Mouse (Mus musculus) limb, embryonic 11.5 days (tissue): Measurements from ENCODE around the gene Col23a1. TPM values are rescaled to one million over a fixed set of nuclear protein-coding genes. Genes with fewer than 3 reads are reported as not detected.

Source experiments
- ATAC-seq: fragments of 200-750 bp; cut with Nextera tagmentation; 2 replicates; pipeline ENCODE4 v1.8.0; 2017; ENCODE audit warnings: low read depth; ENCODE audit not compliant: insufficient number of reproducible peaks, low FRiP score, low TSS enrichment
- DNase-seq: peaks from one replicate; pipeline ENCODE4 v3.0.0-alpha.2; 2015; ENCODE audit warnings: low spot score
- H3K27ac ChIP-seq: fragments of 300-500 bp; sonication (generic); replicated peaks from 2 replicates; pipeline ENCODE4 v1.5.1; 2014; ENCODE audit warnings: low read depth, mild to moderate bottlenecking, low read length
- H3K27me3 ChIP-seq: fragments of 300-500 bp; sonication (generic); 2 replicates; pipeline ENCODE4 v1.6.1; 2014; ENCODE audit warnings: mild to moderate bottlenecking, low read length, mixed read lengths; ENCODE audit not compliant: control insufficient read depth, insufficient read depth
- H3K36me3 ChIP-seq: fragments of 300-500 bp; sonication (generic); 2 replicates; pipeline ENCODE4 v1.6.1; 2014; ENCODE audit warnings: mild to moderate bottlenecking, low read length, moderate library complexity, mixed read lengths; ENCODE audit not compliant: control insufficient read depth, insufficient read depth
- H3K4me1 ChIP-seq: fragments of 300-500 bp; sonication (generic); 2 replicates; pipeline ENCODE4 v1.6.1; 2014; ENCODE audit warnings: low read length, mixed read lengths; ENCODE audit not compliant: control insufficient read depth, insufficient read depth
- H3K4me2 ChIP-seq: fragments of 300-500 bp; sonication (generic); 2 replicates; pipeline ENCODE4 v1.6.1; 2014; ENCODE audit warnings: low read depth, mild to moderate bottlenecking, moderate library complexity; ENCODE audit not compliant: severe bottlenecking
- H3K4me3 ChIP-seq: fragments of 300-500 bp; sonication (generic); 2 replicates; pipeline ENCODE4 v1.5.1; 2014; ENCODE audit warnings: low read depth, low read length
- H3K9ac ChIP-seq: fragments of 300-500 bp; sonication (generic); 2 replicates; pipeline ENCODE4 v1.6.1; 2014; ENCODE audit warnings: mild to moderate bottlenecking, low read length
- H3K9me3 ChIP-seq: fragments of 300-500 bp; sonication (generic); 2 replicates; pipeline ENCODE4 v1.6.1; 2016; ENCODE audit warnings: low read length; ENCODE audit not compliant: control insufficient read depth
- WGBS: fragments of 180-500 bp; shearing (Covaris S2); extraction: QIAGEN DNeasy Blood & Tissue Kit; methylation state at CpG from one replicate; pipeline ENCODE4 v1.1.7; 2014; 5-methylcytosine and 5-hydroxymethylcytosine counted together
- polyA plus RNA-seq: library from polyadenylated mRNA; unstranded; fragments of >200 nt; fragmentation: Nextera tagmentation; extraction: Ambion mirVana; gene quantifications from 2 replicates; pipeline ENCODE4 v1.2.1, GENCODE M21; 2014

Col23a1 gene
- polyA plus RNA-seq, 1 experiment from 2014 or later, result 21.1 TPM

DNA sequence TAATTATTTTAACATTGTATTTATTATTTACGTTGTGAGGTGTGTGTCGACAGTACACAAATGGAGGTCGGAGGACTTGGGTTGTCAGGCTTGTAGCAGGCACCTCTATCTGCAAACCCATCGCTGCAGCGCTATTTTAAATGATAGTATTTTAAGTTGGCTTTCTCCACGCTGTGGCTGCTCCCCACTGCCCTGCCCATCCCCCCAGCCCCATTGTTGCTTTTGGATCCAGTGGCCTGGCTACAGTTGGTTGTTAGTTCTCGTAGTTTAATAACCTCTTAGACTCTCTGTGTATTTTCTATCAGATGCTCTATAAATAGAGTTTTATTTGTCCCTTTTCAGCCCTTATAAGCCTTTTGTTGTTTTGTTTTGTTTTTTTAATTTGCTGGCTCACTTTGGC, 48.7 kb downstream of the Col23a1 start:
- Histone ChIP-seq H3K36me3 (no peaks in the 10 kb centered on the region), H3K9me3 (no peaks in the 10 kb centered on the region), H3K4me2 (no peak overlapping the region), H3K9ac (no peak overlapping the region), H3K27ac (no peak overlapping the region), H3K4me3 (no peak overlapping the region), H3K4me1 (peaks cover 8% of the 10 kb centered on the region; the same call in 1 of the 2 replicates), H3K27me3 (no peaks in the 10 kb centered on the region)
- ATAC-seq, result no peak
- DNase-seq, result no peak
- WGBS, result 77% methylated on average over 7 of the region's 7 CpGs

DNA sequence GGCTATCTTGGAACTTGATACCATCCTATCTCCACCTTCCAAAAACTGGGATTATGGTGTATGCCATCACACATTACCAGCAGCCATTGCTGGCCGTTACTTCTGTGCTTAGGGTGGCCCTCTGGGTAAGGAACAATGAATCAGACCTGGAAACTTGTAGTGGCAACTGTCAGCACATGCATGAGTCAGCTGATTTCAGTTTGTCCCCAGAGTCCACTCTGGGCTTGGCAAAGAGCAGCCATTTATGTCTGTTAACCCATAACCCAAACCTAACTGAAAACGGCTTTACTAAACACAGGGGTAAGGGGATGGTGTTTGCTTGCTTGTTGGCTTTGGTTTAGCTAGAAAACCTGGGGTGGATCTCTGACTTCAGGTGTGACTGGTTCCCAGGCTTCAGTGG, 51.4 kb downstream of the Col23a1 start:
- WGBS, result 48% methylated on average over 2 of the region's 2 CpGs
- Histone ChIP-seq H3K4me2 (no peak overlapping the region), H3K9me3 (no peaks in the 10 kb centered on the region)

DNA sequence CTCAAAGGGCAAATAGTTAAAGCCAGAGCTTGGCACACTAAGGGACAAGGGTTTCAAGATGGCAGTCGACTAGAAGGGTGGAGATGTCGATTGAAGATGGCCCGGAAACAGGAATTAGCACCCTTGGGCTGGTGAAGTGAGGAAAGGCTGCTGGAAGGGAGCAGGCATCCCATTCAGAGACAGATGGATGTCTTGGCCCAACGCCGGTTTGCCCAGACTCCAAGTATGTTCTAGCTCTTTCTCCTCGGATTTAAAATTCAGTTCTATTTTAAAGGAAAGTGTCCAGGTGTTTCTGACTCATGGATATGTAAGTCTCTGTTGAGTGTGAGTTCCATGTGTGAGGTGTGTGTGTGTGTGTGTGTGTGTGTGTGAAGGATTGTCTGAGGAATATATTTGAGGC, 53.1 kb downstream of the Col23a1 start:
- Histone ChIP-seq H3K4me1 (peaks cover 6% of the 10 kb centered on the region; the same call in 1 of the 2 replicates), H3K27me3 (no peaks in the 10 kb centered on the region)
- 96% methylated on average over 6 of the region's 6 CpGs for WGBS

More for the DNA sequence above, 51.4 kb downstream of the Col23a1 start:
- Histone ChIP-seq H3K4me1 (peaks cover 9% of the 10 kb centered on the region; the same call in 1 of the 2 replicates), H3K36me3 (no peaks in the 10 kb centered on the region), H3K4me3 (no peak overlapping the region), H3K9ac (no peak overlapping the region), H3K27me3 (no peaks in the 10 kb centered on the region), H3K27ac (no peak overlapping the region)
- no peak for DNase-seq
- ATAC-seq, result no peak

DNA sequence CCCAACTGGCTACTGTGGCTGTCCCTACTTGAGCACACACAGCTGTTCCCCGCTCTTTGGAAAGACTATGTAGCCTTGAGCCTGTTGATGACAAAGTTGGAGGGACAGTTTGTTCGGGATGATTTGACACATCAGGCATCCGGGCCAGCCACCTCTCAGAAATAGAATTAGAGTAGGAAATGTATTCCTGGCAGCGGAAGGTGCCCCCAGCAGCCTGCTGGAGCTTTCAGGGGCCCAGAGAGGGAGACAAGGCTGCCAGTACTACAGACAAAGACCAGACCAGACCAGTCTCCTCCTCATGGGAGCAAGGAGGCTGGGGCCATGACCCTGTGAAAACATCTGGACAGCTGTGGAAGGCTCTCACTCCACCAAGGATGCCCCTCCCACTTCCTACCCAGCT, 53.6 kb downstream of the Col23a1 start:
- H3K4me2 ChIP-seq, result no peak overlapping the region
- ATAC-seq (no peak), DNase-seq (no peak)
- no peak overlapping the region for H3K27ac ChIP-seq
- no peak overlapping the region for H3K4me3 ChIP-seq
- peaks cover 6% of the 10 kb centered on the region; the same call in 1 of the 2 replicates for H3K4me1 ChIP-seq
- WGBS, result 94% methylated on average over 4 of the region's 4 CpGs
- H3K27me3 ChIP-seq, result no peaks in the 10 kb centered on the region
- no peak overlapping the region for H3K9ac ChIP-seq
- no peaks in the 10 kb centered on the region for H3K9me3 ChIP-seq
- no peaks in the 10 kb centered on the region for H3K36me3 ChIP-seq

More for the DNA sequence above, 53.1 kb downstream of the Col23a1 start:
- no peak for DNase-seq
- no peak overlapping the region for H3K9ac ChIP-seq
- ATAC-seq, result no peak
- H3K4me2 ChIP-seq, result no peak overlapping the region
- H3K27ac ChIP-seq, result no peak overlapping the region
- H3K36me3 ChIP-seq, result no peaks in the 10 kb centered on the region
- H3K4me3 ChIP-seq, result no peak overlapping the region
- H3K9me3 ChIP-seq, result no peaks in the 10 kb centered on the region

DNA sequence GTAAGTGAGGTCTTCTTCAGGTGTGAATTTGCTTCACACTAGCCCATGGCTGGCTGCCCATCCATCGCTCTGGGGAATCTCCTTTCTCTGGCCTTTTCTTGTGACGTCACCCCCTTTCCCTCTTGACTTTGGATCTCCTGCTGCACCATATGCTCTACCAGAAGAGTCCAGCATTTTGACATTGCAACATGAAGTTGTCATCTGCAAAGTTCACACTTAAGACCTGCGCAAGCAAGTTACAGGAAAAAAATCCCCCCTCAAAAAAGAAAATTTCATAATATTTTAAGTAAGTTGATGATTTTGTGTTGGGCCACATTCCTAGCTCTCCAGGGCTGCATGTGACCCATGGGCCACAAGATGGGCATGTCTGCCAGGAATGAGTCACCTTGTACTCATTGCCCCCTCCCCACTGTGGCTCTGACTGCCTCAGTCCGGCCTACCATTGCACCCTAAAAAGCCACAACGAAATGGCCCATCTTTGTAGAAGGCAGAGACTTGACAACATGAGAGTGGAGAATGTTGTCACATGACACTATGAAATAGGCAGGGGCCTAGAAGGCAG, 54.1 kb downstream of the Col23a1 start:
- no peaks in the 10 kb centered on the region for H3K9me3 ChIP-seq
- H3K4me1 ChIP-seq, result peaks cover 6% of the 10 kb centered on the region; the same call in 1 of the 2 replicates
- no peaks in the 10 kb centered on the region for H3K27me3 ChIP-seq
- H3K27ac ChIP-seq, result no peak overlapping the region
- ATAC-seq (no peak), DNase-seq (no peak)
- 84% methylated on average over 5 of the region's 5 CpGs for WGBS
- H3K9ac ChIP-seq, result no peak overlapping the region
- H3K4me2 ChIP-seq, result no peak overlapping the region
- H3K36me3 ChIP-seq, result no peaks in the 10 kb centered on the region
- H3K4me3 ChIP-seq, result no peak overlapping the region

DNA sequence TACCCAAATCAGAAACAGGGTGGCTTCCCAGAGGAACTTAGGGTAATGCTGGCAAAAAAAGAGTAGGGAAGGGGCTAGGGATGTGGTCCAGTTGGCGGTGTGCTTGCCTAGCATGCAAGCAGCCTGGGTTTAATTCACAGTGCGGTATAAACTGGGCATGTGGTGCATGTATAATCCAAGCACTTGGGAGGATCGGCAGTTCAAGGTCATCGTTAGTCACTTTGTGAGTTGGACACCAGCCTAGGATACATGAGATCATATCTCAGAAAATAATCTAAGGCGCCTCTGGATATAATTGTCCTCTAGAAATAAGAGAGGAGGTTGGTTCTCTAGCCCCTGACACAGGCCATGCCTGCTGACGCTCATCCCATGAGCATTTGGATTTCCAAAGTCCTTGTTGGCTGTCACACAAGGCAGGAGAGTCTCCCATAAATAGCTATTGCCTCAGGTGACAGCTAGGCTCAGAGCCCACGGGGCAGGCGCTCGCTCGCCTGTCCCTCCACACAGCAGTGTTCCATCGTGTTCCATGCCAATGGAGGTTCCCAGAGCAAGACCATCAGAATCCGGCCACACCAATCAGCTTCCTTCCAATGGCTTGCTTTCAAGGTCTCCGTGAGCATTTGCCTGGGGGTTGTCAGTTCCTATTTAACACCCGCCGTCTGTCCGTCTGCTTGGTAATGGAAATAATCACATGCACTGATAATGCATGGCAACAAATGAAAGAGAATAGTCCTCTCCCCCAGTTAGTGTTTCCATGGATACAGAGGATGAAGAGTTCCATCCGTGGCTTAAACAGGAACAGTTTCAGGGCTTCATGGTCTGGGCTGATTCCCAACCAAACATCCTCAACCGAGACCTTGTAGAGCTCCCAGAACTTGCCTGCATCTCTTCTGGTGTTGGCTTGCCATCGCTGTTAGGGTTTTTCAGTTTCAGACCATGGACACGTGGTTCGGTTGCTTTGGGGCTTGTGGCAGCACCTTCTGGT, 56.1 kb downstream of the Col23a1 start:
- H3K27ac ChIP-seq, result no peak overlapping the region
- H3K4me2 ChIP-seq, result no peak overlapping the region
- 92% methylated on average over 21 of the region's 21 CpGs for WGBS
- ATAC-seq, result no peak
- no peak for DNase-seq
- H3K9me3 ChIP-seq, result no peaks in the 10 kb centered on the region
- no peaks in the 10 kb centered on the region for H3K36me3 ChIP-seq
- no peak overlapping the region for H3K4me3 ChIP-seq
- no peaks in the 10 kb centered on the region for H3K27me3 ChIP-seq
- H3K9ac ChIP-seq, result no peak overlapping the region
- H3K4me1 ChIP-seq, result peaks cover 6% of the 10 kb centered on the region; the same call in 1 of the 2 replicates

DNA sequence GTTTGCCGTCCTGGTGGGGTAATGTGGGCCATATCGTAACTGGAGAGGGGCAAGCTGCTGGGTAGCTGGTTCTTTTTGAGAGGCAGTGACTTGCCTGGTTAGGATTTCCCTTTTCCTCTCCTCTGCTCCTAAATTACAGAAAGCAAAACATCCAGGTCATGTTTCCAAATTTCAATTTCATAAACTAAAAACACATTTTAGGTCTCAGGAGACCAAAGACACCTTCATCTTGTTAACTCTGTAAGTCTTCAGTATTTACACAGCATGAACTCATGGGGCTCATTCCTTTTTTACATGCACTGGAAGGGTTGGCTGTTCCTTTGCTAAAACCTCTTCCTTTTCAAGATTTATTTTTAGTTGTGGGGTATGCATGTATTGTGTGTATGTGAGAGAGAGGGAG, 58.0 kb downstream of the Col23a1 start:
- Histone ChIP-seq H3K4me3 (no peak overlapping the region), H3K9ac (no peak overlapping the region), H3K9me3 (no peaks in the 10 kb centered on the region), H3K27ac (no peak overlapping the region), H3K4me1 (peaks cover 3% of the 10 kb centered on the region; the same call in 1 of the 2 replicates), H3K4me2 (no peak overlapping the region), H3K27me3 (no peaks in the 10 kb centered on the region), H3K36me3 (no peaks in the 10 kb centered on the region)
- 48% methylated on average over 2 of the region's 2 CpGs for WGBS
- ATAC-seq (no peak), DNase-seq (no peak)

DNA sequence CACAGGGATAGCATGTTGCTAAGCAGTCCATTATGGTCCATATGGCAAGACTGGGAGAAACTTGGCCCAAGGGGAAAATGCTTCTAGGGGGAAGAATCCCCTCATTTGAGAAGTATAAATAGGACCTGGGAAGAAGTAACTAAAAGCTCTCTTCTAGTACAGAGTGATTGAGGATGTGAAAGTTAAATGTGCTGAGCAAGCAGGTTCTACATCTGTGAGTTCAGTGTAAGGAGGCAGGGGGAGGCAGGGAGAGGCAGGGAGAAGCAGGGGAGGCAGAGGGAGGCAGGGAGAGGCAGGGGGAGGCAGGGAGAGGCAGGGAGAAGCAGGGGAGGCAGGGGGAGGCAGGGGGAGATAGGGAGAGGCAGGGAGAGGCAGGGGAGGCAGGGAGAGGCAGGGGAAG, 59.9 kb downstream of the Col23a1 start:
- H3K9ac ChIP-seq, result no peak overlapping the region
- no peaks in the 10 kb centered on the region for H3K36me3 ChIP-seq
- no peak overlapping the region for H3K4me3 ChIP-seq
- DNase-seq, result no peak
- no peaks in the 10 kb centered on the region for H3K4me1 ChIP-seq
- ATAC-seq, result no peak
- no peak overlapping the region for H3K27ac ChIP-seq
- H3K27me3 ChIP-seq, result no peaks in the 10 kb centered on the region
- H3K4me2 ChIP-seq, result no peak overlapping the region
- no peaks in the 10 kb centered on the region for H3K9me3 ChIP-seq
